Mouse (Mus musculus) spleen, adult 2 months (tissue): ENCODE results near the gene Pacs1. TPM values are rescaled to one million over a fixed set of nuclear protein-coding genes. Genes with fewer than 3 reads are reported as not detected.
"Not testable (repeated sequence)": the region's sequence is repeated elsewhere in the genome, so short reads cannot be mapped to it uniquely, and the experiment has no call there.

Source experiments
- DNase-seq, 2 experiments: peaks; one replicate each; pipeline versions ENCODE4 v3.0.0 to v3.0.0-alpha.2; 2012 to 2021; ENCODE audit warnings: low spot score in 2 of 2, low read depth in 1 of 2
- H3K27ac ChIP-seq: fragments of 200-500 bp; 2 replicates; pipeline ENCODE4 v1.5.1; 2012; ENCODE audit warnings: low read length, inconsistent platforms; ENCODE audit not compliant: insufficient read depth
- H3K27me3 ChIP-seq: fragments of 200-500 bp; 2 replicates; pipeline ENCODE4 v1.6.1; 2012; ENCODE audit warnings: mild to moderate bottlenecking, moderate library complexity, low read length, inconsistent platforms; ENCODE audit not compliant: control insufficient read depth, insufficient read depth
- H3K36me3 ChIP-seq: fragments of 200-500 bp; 2 replicates; pipeline ENCODE4 v1.6.1; 2012; ENCODE audit warnings: mild to moderate bottlenecking, low read length, inconsistent platforms; ENCODE audit not compliant: control insufficient read depth, insufficient read depth
- H3K4me1 ChIP-seq: fragments of 200-500 bp; 2 replicates; pipeline ENCODE4 v1.6.1; 2011; ENCODE audit warnings: inconsistent platforms; ENCODE audit not compliant: control insufficient read depth, insufficient read depth, insufficient read length
- H3K4me3 ChIP-seq: fragments of 200-500 bp; 2 replicates; pipeline ENCODE4 v1.5.1; 2011; ENCODE audit warnings: mild to moderate bottlenecking, inconsistent platforms; ENCODE audit not compliant: insufficient read depth, insufficient read length; ENCODE audit errors: extremely low read depth
- CTCF ChIP-seq: fragments of 200-500 bp; IDR thresholded peaks from 2 replicates; pipeline ENCODE4 v1.5.1; 2011; ENCODE audit warnings: mild to moderate bottlenecking, inconsistent platforms; ENCODE audit not compliant: insufficient read depth, insufficient read length, insufficient replicate concordance; ENCODE audit errors: extremely low read depth
- POLR2A ChIP-seq: fragments of 200-500 bp; IDR thresholded peaks from 2 replicates; pipeline ENCODE4 v1.6.1; 2011; ENCODE audit warnings: low read depth, low read length, inconsistent platforms
- WGBS: fragments of 180-500 bp; shearing (Covaris S2); methylation state at CpG from one replicate; pipeline ENCODE4 v1.1.7; 2018; 5-methylcytosine and 5-hydroxymethylcytosine counted together
- polyA plus RNA-seq: library from polyadenylated mRNA; depleted of rRNA; stranded (reverse); fragments of >200 nt; gene quantifications from 2 replicates; pipeline ENCODE4 v1.2.3, GENCODE M21; 2012

Pacs1 gene
- polyA plus RNA-seq, 1 experiment, result 35.0 TPM

- TF ChIP-seq CTCF, result peak; percentile 95
- no peak for TF ChIP-seq POLR2A
- Histone ChIP-seq H3K4me1 (peaks cover 8% of the 10 kb centered on the region), H3K4me3 (no peak overlapping the region), H3K27ac (no peak overlapping the region), H3K27me3 (peaks cover 4% of the 10 kb centered on the region), H3K36me3 (peaks cover 7% of the 10 kb centered on the region)
- DNase-seq, result peak; percentile 58 to 82
- 1% methylated on average over 21 of the region's 21 CpGs for WGBS
These were observed 178.7 kb downstream of the Pacs1 start for GRCm38 (mm10) chr19:5094243-5094632.

GRCm38 (mm10) chr19:5093481-5094242 is 179.3 kb downstream of the Pacs1 start:
- Histone ChIP-seq H3K4me3 (no peak overlapping the region), H3K27me3 (peaks cover 4% of the 10 kb centered on the region), H3K4me1 (peaks cover 7% of the 10 kb centered on the region), H3K36me3 (peaks cover 7% of the 10 kb centered on the region), H3K27ac (no peak overlapping the region)
- no peak for TF ChIP-seq CTCF
- no peak for TF ChIP-seq POLR2A
- no peak for DNase-seq
- WGBS, result 79% methylated on average over 12 of the region's 12 CpGs

DNA sequence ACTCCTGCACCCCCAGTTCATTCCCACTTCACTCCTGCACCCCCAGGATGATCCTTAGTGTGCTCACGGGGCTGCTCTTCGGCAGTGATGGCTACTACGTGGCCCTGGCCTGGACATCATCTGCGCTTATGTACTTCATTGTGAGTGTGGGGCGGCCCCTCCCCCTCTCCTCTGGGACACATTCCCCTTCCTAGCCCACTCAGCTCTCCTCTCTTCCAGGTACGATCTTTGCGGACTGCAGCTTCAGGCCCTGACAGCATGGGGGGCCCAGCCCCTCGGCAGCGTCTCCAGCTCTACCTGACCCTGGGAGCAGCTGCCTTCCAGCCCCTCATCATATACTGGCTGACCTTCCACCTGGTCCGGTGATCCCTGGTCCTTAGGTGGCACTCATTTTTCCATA is 180.8 kb downstream of the Pacs1 start:
- DNase-seq, result no peak
- Histone ChIP-seq H3K4me1 (peaks cover 4% of the 10 kb centered on the region; the same call in 1 of the 2 replicates), H3K4me3 (no peak overlapping the region), H3K27ac (no peak overlapping the region), H3K27me3 (no peaks in the 10 kb centered on the region), H3K36me3 (peaks cover 7% of the 10 kb centered on the region)
- WGBS, result 96% methylated on average over 10 of the region's 10 CpGs
- TF ChIP-seq CTCF (no peak), POLR2A (no peak)

- Histone ChIP-seq H3K4me1 (peaks cover 10% of the 10 kb centered on the region), H3K27ac (no peak overlapping the region), H3K36me3 (peaks cover 7% of the 10 kb centered on the region), H3K4me3 (no peak overlapping the region), H3K27me3 (peaks cover 10% of the 10 kb centered on the region)
- TF ChIP-seq CTCF (no peak), POLR2A (no peak)
- no peak for DNase-seq
- 92% methylated on average over 4 of the region's 4 CpGs for WGBS
These were observed 183.6 kb downstream of the Pacs1 start for GRCm38 (mm10) chr19:5089324-5089723.

GRCm38 (mm10) chr19:5087884-5088728 is 184.8 kb downstream of the Pacs1 start, which contains the start of gene Yif1a:
Gene Yif1a, plus strand, starts transcription at chr19:5088538.
- peak; percentile 90 to 99 for DNase-seq
- TF ChIP-seq POLR2A (peak; percentile 65; the same call in 1 of the 2 replicates), CTCF (no peak)
- peaks cover 7% of the 10 kb centered on the region for H3K36me3 ChIP-seq
- H3K27ac ChIP-seq, result peak within 1 kb of the TSS; percentile 72
- H3K27me3 ChIP-seq, result peaks cover 10% of the 10 kb centered on the region
- H3K4me1 ChIP-seq, result peaks cover 10% of the 10 kb centered on the region
- under 1% methylated on average over 58 of the region's 58 CpGs for WGBS
- peak within 1 kb of the TSS; percentile 89 for H3K4me3 ChIP-seq

DNA sequence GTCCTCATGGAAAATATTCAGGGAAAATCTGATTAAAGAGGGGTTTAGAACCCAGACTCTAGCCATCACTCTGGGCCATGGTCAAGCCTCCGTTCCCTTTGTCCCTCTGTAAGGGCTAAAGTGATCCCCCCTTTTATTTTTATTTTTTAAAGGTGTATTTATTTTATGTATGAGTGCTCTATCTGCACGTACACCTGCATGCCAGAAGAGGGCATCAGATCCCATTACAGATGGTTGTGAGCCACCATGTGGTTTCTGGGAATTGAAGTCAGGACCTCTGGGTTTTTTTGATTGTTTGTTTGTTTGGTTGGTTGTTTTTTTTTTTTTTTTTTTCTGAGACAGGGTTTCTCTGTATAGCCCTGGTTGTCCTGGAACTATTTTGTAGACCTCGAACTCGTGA is 186.4 kb downstream of the Pacs1 start:
- WGBS, result 53% methylated on average over 4 of the region's 4 CpGs

DNA sequence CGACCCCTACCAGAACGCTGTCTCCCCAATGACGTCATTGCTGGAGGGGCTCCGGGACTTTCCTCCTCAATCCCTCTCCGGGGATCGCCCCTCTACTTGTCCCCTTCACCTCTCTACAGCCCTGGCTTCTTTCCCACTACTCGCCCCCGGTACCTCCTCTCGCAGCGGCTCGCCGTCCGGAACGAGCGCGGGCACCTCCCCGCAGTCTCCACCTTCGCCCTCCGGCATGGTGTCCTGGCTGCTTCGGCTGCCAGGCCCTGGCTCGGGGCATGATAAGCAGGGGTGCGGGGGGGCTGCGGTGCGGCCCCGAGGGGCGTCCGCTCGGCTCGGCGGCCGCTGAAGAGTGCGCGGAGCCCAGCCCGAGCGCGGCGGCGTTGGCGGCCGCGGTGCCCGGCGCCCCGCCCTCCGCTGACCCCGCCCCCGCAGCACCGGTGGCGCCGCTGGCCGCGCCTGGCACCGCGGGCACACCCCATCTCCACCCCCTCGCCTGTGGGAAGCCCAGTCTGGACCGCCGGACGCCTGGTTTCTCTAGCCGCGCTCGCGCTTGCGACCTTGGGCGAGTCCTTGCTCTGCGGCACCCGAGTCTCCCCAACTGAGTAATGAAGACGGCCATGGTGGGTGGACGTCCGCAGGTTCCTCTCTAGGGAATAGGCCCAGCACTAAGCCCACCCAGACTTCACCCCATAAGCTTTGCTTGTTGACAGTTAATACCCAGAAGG is 187.6 kb downstream of the Pacs1 start, which contains the start of gene Tmem151a:
Gene Tmem151a (minus strand): TSS at position 387 of the 719 bp plus-strand sequence.
- TF ChIP-seq POLR2A, result no peak
- TF ChIP-seq CTCF, result no peak
- Histone ChIP-seq H3K36me3 (no peaks in the 10 kb centered on the region), H3K4me1 (peaks cover 10% of the 10 kb centered on the region), H3K4me3 (peak within 1 kb of the TSS; percentile 38; the same call in 1 of the 2 replicates), H3K27me3 (peaks cover 12% of the 10 kb centered on the region), H3K27ac (no peak within 1 kb of the TSS)
- DNase-seq, result no peak
- WGBS, result 1% methylated on average over 67 of the region's 69 CpGs

More for the DNA sequence above, 186.4 kb downstream of the Pacs1 start:
- H3K27ac ChIP-seq, H3K4me3 ChIP-seq, H3K36me3 ChIP-seq, DNase-seq, H3K4me1 ChIP-seq: not testable (repeated sequence)
- peaks cover 12% of the 10 kb centered on the region for H3K27me3 ChIP-seq
